Mouse (Mus musculus): Measurements from ENCODE around the gene Coro2b. TPM values are rescaled to one million over a fixed set of nuclear protein-coding genes. Genes with fewer than 3 reads are reported as not detected.

Coro2b gene
- polyA plus RNA-seq, 1 experiment from 2014 or later, result 30.7 TPM

DNA sequence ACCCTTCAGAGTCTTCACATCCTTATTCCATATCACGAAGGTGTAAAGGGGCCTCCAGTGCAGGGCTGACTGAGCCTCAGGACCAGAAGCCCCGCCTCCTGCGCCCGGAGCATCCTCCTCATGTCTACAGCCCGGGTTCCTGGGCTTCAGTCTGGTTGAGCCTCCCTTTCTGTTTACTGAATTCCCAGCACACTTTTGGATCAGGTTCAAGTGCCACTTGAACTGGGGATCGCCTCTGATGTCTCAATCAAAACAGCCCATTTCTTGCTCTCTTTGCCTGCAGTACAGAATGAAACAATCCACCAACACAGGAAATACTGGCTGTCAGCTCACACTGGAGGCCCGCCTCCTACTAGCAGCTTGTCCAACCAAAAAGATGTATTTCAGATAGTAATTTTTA, 32.7 kb downstream of the Coro2b start:
- H3K9me3 ChIP-seq, result no peaks in the 10 kb centered on the region
- H3K4me3 ChIP-seq, result no peak overlapping the region
- WGBS, result 78% methylated on average over 7 of the region's 7 CpGs
- no peak for DNase-seq (ENCODE audit: low spot score)
- no peaks in the 10 kb centered on the region for H3K27me3 ChIP-seq (ENCODE audit: insufficient read depth, poor library complexity, severe bottlenecking)
- H3K36me3 ChIP-seq, result peaks cover 5% of the 10 kb centered on the region; the same call in 1 of the 2 replicates
- no peak overlapping the region for H3K27ac ChIP-seq
- peaks cover 45% of the 10 kb centered on the region for H3K4me1 ChIP-seq (replicated peaks)

- no peak overlapping the region for H3K27ac ChIP-seq
- H3K4me3 ChIP-seq, result no peak overlapping the region
- H3K27me3 ChIP-seq (ENCODE audit: insufficient read depth, poor library complexity, severe bottlenecking), result no peaks in the 10 kb centered on the region
- H3K9me3 ChIP-seq, result no peaks in the 10 kb centered on the region
- 85% methylated on average over 2 of the region's 2 CpGs for WGBS
- no peak for DNase-seq (ENCODE audit: low spot score)
- peaks cover 40% of the 10 kb centered on the region for H3K4me1 ChIP-seq (replicated peaks)
- peaks cover 5% of the 10 kb centered on the region; the same call in 1 of the 2 replicates for H3K36me3 ChIP-seq
Measured at GRCm38 (mm10) chr9:62502361-62502760, 34.5 kb downstream of the Coro2b start.

DNA sequence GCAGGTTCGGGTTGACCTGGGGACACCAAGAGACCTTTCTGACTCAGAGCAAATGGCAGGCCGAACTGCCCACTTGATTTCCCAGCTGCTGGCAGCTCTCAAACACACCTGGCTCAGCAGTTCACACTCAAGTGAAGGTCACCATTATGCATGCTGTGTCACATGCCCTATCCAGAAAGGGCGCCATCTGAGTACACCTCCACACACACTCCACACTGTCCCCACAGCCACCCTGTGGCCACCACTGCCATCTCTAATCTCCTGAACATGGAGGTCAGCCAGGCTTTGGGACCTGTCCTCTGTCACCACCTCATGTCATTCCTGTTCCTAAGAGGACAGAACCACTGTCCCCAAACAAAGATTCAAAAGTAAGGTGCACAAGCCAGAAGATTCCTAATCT, 35.3 kb downstream of the Coro2b start:
- Histone ChIP-seq H3K4me1 (replicated peaks) (peaks cover 42% of the 10 kb centered on the region), H3K36me3 (peaks cover 5% of the 10 kb centered on the region; the same call in 1 of the 2 replicates), H3K27ac (no peak overlapping the region), H3K4me3 (no peak overlapping the region), H3K27me3 (ENCODE audit: insufficient read depth, poor library complexity, severe bottlenecking) (no peaks in the 10 kb centered on the region), H3K9me3 (no peaks in the 10 kb centered on the region)
- no peak for DNase-seq (ENCODE audit: low spot score)
- WGBS, result 92% methylated on average over 3 of the region's 3 CpGs

DNA sequence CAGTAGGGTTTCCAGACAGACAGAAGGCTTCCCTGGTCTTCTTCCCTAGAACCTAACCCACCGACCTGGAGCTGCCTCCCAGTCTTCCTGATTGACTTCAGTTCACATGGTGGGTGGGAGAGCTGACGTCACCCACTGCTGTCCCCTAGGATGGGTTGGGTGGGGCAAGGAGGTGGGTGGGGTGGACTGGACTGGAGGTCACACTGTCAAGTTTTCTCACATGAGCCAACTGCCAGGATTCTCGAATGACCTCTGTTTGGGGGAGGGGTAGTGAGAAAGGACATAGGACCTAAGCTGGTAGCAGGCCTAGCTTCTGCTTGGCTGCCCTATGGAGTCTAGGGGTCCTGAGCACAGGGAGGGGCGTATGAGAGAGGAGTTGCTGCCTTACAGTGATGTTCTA, 36.8 kb downstream of the Coro2b start:
- DNase-seq (ENCODE audit: low spot score), result no peak
- no peaks in the 10 kb centered on the region for H3K9me3 ChIP-seq
- no peak overlapping the region for H3K4me3 ChIP-seq
- H3K27ac ChIP-seq, result no peak overlapping the region
- 78% methylated on average over 4 of the region's 4 CpGs for WGBS
- peaks cover 5% of the 10 kb centered on the region; the same call in 1 of the 2 replicates for H3K36me3 ChIP-seq
- H3K27me3 ChIP-seq (ENCODE audit: insufficient read depth, poor library complexity, severe bottlenecking), result no peaks in the 10 kb centered on the region
- H3K4me1 ChIP-seq (replicated peaks), result peaks cover 32% of the 10 kb centered on the region

- no peaks in the 10 kb centered on the region for H3K9me3 ChIP-seq
- H3K27me3 ChIP-seq (ENCODE audit: insufficient read depth, poor library complexity, severe bottlenecking), result no peaks in the 10 kb centered on the region
- 90% methylated on average over 6 of the region's 6 CpGs for WGBS
- H3K27ac ChIP-seq, result no peak overlapping the region
- no peak for DNase-seq (ENCODE audit: low spot score)
- H3K4me1 ChIP-seq (replicated peaks), result peaks cover 29% of the 10 kb centered on the region
- H3K36me3 ChIP-seq, result peaks cover 5% of the 10 kb centered on the region; the same call in 1 of the 2 replicates
- H3K4me3 ChIP-seq, result no peak overlapping the region
Measured at GRCm38 (mm10) chr9:62498945-62499344, 37.9 kb downstream of the Coro2b start.

DNA sequence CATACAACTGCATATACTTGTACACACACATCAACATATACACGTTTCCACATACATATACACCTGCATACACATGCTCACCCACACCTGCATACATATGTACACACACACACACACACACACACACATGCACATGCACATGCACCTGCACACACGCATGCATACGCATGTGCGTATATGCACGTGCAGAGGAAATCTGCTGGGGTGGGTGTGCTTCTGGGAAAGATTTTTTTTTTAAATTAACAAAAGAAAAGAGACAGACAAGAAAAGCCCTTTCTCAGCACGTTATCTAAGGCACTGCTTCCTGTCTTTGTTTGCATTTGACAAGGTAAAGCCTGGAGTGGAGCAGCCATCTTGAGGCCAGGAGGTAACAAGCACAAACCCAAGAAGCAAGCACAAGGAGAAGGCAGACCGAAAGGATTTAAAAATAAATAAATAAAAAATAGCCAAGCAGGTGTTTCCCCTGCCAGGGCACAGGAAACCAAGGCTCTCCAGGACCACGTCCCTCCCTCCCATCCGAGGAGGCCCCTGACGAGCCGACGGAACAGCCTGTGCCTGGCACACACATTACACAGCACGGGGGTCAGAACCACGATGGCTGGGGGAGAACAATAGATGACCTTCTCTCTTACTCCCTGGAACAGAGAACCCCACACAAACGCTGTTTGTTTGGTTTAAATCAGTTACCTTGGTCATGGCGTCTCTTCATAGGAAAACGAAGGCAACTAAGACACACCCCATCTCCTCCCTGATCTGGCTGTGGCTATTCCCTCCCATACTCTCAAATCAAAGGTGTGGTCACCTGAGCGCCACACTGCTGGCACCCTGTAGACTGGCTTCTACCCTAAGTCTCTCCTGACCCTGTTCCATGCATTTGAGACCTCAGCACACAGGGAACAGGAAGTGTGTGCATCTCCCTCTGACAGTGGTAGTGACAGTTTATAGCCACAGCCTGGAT, 39.4 kb downstream of the Coro2b start:
- peaks cover 5% of the 10 kb centered on the region; the same call in 1 of the 2 replicates for H3K36me3 ChIP-seq
- 74% methylated on average over 18 of the region's 18 CpGs for WGBS
- DNase-seq (ENCODE audit: low spot score), result no peak
- no peaks in the 10 kb centered on the region for H3K27me3 ChIP-seq (ENCODE audit: insufficient read depth, poor library complexity, severe bottlenecking)
- H3K4me1 ChIP-seq (replicated peaks), result peaks cover 34% of the 10 kb centered on the region
- H3K4me3 ChIP-seq, result no peak overlapping the region
- no peaks in the 10 kb centered on the region for H3K9me3 ChIP-seq
- peak overlapping the region; percentile 3 for H3K27ac ChIP-seq

DNA sequence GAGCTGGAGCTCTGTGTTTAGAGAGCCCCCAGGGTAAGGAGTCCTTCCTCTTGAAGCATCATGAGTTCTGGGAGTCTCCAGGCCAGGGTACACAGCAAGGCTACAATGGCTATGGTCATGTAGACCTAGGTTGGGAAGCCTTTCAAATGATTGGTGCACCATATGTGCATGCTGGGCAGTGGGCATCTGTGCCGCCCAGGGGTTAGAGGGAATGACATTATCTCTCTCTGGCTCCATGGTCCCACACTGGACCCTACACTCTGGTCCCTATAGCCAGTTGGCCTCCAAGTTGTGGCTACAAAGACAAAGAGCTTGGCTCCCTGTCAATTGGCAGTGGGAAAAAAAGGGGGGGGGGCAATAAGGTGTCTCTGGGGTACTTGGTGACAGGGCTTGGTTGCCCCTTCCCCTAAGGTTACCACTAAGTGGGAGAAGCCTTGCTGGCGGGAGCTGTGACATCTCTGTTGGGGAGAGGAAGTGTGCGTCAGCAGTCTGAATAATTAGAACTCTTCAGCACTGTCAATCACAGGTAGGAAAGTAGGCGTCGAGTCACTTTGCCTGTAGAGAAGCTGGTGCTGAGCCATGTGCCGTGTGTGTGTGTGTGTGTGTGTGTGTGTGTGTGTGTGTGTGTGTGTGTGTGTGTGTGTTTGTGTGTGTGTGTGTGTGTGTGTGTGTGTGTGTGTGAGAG, 44.4 kb downstream of the Coro2b start:
- no peak for DNase-seq (ENCODE audit: low spot score)
- H3K27me3 ChIP-seq (ENCODE audit: insufficient read depth, poor library complexity, severe bottlenecking), result no peaks in the 10 kb centered on the region
- H3K27ac ChIP-seq, result no peak overlapping the region
- no peaks in the 10 kb centered on the region for H3K9me3 ChIP-seq
- 72% methylated on average over 6 of the region's 6 CpGs for whole genome bisulfite sequencing
- peaks cover 33% of the 10 kb centered on the region for H3K4me1 ChIP-seq (replicated peaks)
- H3K4me3 ChIP-seq, result no peak overlapping the region
- H3K36me3 ChIP-seq, result no peaks in the 10 kb centered on the region

- peaks cover 35% of the 10 kb centered on the region for H3K4me1 ChIP-seq (replicated peaks)
- peaks cover 5% of the 10 kb centered on the region; the same call in 1 of the 2 replicates for H3K36me3 ChIP-seq
- no peaks in the 10 kb centered on the region for H3K9me3 ChIP-seq
- no peak for DNase-seq (ENCODE audit: low spot score)
- no peak overlapping the region for H3K4me3 ChIP-seq
- H3K27me3 ChIP-seq (ENCODE audit: insufficient read depth, poor library complexity, severe bottlenecking), result no peaks in the 10 kb centered on the region
- 85% methylated on average over 5 of the region's 5 CpGs for WGBS
- H3K27ac ChIP-seq, result no peak overlapping the region
Measured at GRCm38 (mm10) chr9:62491611-62492010, 45.2 kb downstream of the Coro2b start.

DNA sequence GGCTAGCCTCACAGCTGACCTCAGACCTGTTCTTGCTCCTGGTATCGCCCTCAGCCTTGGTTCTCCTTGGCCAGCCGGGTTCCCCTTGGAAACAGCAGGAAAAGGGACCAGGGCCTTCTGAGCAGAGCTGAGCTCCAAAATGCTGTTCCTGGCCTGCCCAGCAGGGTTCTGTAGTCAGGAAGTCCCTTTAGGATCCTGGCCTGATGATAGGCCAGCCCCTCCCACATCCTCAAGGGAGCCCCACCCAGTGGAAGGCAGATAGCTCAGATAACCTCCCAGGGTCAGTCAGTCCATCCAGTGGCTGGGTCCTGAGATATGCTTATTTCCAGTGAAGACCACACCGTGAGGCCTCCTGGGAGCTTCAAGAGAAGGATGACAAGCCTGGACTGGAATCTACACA, 45.7 kb downstream of the Coro2b start:
- WGBS, result 59% methylated on average over 3 of the region's 3 CpGs
- Histone ChIP-seq H3K27me3 (ENCODE audit: insufficient read depth, poor library complexity, severe bottlenecking) (no peaks in the 10 kb centered on the region), H3K4me1 (replicated peaks) (peaks cover 35% of the 10 kb centered on the region), H3K27ac (no peak overlapping the region), H3K4me3 (no peak overlapping the region), H3K9me3 (no peaks in the 10 kb centered on the region), H3K36me3 (peaks cover 6% of the 10 kb centered on the region; the same call in 1 of the 2 replicates)
- no peak for DNase-seq (ENCODE audit: low spot score)

GRCm38 (mm10) chr9:62484107-62484506, 52.7 kb downstream of the Coro2b start:
- Histone ChIP-seq H3K4me1 (replicated peaks) (peaks cover 53% of the 10 kb centered on the region), H3K4me3 (no peak overlapping the region), H3K36me3 (peaks cover 6% of the 10 kb centered on the region; the same call in 1 of the 2 replicates), H3K27me3 (ENCODE audit: insufficient read depth, poor library complexity, severe bottlenecking) (no peaks in the 10 kb centered on the region), H3K9me3 (no peaks in the 10 kb centered on the region), H3K27ac (no peak overlapping the region)
- DNase-seq (ENCODE audit: low spot score), result no peak
- WGBS, result 35% methylated on average over 4 of the region's 4 CpGs

DNA sequence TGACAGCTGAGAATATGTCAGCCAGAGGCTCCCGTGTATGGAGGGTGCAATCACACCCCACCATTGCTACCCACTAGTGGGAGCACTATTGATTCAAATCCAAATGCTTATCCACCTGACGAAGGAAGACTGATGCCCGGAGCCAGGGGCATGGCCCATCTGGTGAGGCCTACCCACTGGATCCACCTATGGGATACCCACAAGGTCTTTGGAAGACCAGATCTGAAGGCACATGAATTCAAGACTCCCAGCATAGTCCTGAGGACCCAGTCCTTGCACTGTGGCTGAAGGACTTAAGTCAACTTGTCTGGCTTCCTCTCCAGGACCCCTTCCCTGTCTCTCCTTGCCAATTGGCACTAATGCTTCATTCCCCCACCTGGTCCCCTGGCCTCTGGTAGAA, 54.1 kb downstream of the Coro2b start:
- no peaks in the 10 kb centered on the region for H3K27me3 ChIP-seq (ENCODE audit: insufficient read depth, poor library complexity, severe bottlenecking)

DNA sequence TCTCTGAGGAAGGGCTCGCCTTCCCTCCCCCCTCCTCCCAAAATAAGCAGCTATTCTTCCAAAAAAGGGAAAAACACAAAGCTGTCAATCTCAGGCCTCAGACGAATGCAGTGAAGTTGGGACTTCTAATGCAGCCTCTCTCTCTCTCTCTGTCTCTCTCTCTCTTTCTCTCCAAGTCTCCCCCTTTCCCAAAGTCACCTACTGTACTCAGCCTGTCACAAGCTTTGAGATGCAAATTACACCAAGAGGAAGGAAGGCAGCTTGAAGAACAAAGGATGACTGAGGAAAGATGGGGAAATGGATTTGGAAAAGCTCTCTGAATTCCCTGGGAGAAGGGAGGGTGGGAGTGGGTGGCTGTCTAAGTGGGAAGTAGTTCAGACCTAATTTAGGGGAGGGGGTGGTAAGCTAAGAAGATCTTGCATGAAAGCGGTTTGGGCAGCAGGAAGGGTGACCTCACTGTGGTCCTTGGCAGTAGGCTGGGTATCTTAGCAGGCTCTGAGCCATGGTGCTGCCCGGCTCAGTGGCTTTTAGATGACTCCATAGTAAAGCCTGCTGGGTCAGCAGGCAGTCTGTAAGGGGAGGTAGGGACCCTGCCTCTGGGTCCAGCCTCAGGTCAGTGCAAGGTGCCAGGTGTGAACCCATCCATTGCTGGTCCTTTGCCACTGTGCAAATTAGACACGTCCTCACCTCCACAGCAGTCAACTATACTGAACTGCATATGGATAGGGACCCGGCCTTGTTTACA, 55.8 kb downstream of the Coro2b start:
- peak overlapping the region; percentile 50; the same call in 1 of the 2 replicates for H3K27ac ChIP-seq
- DNase-seq (ENCODE audit: low spot score), result no peak
- no peaks in the 10 kb centered on the region for H3K27me3 ChIP-seq (ENCODE audit: insufficient read depth, poor library complexity, severe bottlenecking)
- 50% methylated on average over 6 of the region's 6 CpGs for WGBS
- H3K4me3 ChIP-seq, result no peak overlapping the region
- H3K9me3 ChIP-seq, result no peaks in the 10 kb centered on the region
- H3K36me3 ChIP-seq, result no peaks in the 10 kb centered on the region
- peaks cover 48% of the 10 kb centered on the region for H3K4me1 ChIP-seq (replicated peaks)

More for the DNA sequence above, 54.1 kb downstream of the Coro2b start:
- peaks cover 47% of the 10 kb centered on the region for H3K4me1 ChIP-seq (replicated peaks)
- H3K4me3 ChIP-seq, result no peak overlapping the region
- H3K27ac ChIP-seq, result no peak overlapping the region
- peaks cover 6% of the 10 kb centered on the region; the same call in 1 of the 2 replicates for H3K36me3 ChIP-seq
- no peak for DNase-seq (ENCODE audit: low spot score)
- H3K9me3 ChIP-seq, result no peaks in the 10 kb centered on the region
- 82% methylated on average over 3 of the region's 3 CpGs for WGBS
